Mouse (Mus musculus) CD4-positive, CD25-positive, alpha-beta regulatory T cell, adult 2 months (primary cell): ENCODE measurements around the gene Neu1.
A peak's percentile ranks its signal among the peaks of the same experiment; 100 is the strongest.
"Not testable (repeated sequence)": the region's sequence is repeated elsewhere in the genome, so short reads cannot be mapped to it uniquely, and the experiment has no call there.

Source experiments
- DNase-seq: peaks from one replicate; pipeline ENCODE4 v3.0.0-alpha.2; 2012; ENCODE audit warnings: low read depth, low spot score

The Neu1 gene

DNA sequence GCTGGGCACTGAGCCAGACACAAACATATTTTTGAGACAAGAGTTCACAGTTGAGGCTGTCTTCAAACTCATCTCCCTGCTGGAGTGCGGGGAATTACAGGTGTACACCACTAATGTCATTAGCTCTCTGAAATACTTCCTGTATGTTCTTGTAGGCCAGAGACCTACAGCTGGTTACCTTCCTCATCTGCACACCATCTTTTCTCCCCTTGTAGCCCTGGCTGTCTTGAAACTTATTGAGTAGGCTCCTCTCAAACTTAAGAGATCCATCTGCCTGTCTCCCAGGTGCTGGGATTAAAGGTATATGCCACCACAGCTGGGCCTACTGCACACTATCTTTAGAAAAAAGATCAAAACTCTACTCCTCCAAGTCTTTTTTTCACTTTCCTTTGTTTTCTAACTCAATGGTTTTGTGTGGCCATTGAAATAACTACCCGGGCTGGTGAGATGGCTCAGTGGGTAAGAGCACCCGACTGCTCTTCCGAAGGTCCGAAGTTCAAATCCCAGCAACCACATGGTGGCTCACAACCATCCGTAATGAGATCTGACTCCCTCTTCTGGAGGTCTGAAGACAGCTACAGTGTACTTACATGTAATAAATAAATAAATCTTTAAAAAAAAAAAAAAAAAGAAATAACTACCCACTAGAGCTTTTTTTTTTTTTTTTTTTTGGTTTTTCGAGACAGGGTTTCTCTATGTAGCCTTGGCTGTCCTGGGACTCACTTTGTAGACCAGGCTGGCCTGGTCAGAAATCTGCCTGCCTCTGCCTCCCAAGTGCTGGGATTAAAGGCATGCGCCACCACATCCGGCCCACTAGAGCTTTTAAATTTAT lies 17.9 kb downstream of the Neu1 start:
- not testable (repeated sequence) for DNase-seq

DNA sequence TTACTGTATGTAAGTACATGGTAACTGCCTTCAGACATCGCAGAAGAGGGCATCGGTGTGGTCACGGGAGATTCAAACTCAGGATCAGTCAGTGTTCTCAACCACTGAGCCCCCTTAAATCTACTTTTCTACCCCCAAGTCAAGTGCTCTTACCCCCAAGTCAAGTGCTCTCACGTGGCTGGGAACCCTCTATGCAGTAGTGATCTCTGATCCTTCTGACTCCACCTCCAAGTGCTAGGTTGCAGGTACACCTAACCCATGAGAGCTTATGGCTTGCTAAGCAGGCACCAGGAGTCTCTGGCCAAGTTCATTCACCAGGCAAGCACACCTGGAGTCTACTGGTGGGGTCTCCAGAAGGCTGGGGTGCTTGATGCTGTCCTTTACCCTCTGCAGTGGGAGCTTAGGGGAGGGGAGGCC lies 18.5 kb downstream of the Neu1 start:
- no peak for DNase-seq

DNA sequence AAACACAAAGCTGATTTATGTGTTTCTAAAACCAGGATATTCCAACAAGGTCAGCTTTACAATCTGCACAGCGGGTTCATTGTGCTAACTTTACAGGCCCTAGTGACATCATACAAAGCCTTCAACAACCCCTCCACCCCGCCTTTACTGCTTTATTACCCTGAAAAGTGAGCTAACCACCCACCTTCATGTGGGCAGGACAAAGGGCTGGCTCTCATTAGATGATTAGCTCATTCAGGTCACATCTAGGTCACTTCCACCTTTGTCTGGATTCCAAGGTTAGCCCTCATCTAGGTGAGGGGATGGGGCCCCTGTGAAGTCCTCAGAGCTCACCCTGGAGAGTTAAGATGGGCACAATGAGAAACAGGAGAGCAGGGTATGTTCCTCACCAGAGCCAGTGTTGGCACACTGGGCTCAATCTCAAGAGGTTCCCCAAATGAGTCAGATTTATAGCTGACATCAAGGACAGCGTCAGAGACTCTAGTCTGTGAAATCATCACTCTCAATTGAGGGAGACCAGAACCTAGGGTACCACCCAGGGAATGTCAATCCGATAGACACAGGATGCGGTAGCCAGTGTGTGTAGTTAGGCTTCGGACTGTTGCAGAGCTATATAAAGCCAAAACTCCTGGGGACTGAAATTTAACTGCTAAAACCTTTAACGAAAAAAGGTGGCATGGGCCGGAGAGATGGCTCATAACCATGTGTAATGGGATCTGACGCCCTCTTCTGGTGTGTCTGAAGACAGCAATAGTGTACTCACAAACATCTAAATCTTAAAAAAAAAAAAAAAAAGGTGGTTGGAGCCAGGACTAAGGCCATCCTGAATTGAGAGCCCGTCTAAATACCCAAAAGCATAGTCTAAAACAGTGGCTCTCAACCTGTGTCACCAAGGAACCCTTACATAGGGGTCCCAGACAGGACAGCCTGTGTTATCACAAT lies 19.7 kb downstream of the Neu1 start:
- DNase-seq: no peak

DNA sequence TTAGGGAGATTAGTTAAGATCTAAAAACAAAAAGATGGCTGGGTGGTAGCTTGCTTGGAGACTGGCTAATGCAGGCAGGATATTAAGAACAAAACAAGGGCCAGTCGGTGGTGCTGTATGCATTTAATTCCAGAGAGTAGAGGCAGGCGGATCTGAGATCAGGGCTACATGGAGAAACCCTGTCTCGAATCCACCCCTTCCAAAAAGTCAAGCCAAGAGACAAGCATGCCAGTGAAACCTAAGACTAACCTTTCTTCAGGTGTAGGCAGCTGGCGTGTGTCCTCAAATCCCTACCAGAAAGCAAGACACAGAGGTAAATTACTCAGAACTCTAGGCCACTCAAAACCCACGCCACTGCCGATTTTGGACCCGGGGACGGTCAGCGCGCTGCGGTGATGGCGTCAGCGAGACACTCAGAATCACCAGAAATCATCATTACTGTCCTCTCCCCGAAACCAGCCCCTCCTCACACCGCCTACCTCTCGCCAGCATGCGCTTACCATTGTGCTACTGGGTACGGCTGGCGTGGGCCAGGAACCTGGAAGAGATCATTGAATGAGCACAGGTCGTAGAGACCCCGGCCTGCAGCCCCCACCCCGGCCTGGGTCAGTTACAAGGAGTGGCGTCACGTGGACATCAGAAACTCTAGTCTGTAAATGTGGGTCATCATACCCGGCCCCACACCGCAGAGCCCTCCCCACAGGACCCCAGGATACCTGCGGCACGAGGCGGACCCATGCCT lies 20.8 kb downstream of the Neu1 start:
- no peak for DNase-seq

DNA sequence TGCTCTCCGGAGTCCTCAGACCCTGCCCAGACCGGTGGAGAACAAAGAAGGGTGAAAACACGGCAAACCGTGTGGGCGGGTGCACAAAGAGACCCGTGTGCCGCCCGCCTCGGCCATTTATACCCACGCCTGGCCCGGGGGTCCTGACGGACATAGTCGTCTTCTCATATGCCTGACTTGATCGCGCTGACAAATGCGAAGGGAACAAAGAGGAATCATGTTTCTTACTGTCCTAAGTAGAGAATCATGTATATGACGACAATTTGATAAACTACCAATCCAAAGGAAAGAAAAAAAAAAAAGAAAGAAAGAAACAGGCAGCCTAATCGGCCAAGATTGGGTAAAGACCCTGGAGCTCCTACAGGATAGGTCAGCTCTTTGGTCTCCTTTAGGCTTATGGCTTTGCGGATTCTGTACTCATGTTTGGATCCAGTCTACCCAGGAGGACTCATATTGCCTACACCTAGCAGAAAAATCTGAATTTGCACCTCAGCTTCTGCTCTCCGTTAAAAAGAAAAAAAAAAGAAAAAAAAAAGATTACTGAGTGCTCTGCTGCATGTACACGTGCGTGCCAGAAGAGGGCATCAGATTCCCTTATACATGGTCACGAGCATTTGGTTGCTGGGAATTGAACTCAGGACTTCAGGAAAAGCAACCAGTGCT lies 21.5 kb downstream of the Neu1 start:
- peak; percentile 83 for DNase-seq

DNA sequence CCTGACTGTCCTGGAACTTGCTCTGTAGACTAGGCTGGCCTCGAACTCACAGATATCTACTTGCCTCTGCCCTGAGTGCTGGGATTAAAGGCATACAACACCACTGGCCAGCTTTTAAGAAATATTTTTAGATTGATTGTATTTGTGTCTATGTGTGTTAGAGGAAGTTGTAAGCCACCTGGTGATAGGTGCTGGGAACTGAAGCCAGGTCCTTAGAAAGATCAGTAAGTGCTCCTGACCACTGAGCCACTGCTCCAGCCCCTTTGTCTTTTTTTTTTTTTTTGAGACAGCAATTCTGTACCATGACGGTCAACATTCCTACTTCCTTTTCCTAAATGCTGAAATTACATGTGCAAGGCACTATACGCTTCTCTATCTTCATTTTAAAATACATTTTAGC lies 22.2 kb downstream of the Neu1 start:
- DNase-seq: no peak

DNA sequence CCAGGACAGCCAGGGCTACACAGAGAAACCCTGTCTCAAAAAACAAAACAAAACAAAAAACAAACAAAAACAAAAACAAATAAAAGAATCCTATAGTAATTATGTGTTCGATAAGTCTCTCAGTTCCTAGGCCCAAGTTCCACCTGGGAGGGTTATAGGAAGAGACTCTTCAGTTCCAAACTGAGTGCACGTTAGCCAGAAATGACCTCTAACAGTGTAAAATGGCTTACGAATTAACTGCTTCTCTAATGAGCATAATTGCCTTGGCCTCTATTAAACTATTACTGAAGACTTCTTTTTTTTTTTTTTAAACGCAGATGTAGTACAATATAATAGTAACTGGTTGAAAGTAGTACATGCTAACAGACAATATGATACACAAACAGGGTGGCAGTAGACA lies 22.9 kb downstream of the Neu1 start:
- DNase-seq: no peak

DNA sequence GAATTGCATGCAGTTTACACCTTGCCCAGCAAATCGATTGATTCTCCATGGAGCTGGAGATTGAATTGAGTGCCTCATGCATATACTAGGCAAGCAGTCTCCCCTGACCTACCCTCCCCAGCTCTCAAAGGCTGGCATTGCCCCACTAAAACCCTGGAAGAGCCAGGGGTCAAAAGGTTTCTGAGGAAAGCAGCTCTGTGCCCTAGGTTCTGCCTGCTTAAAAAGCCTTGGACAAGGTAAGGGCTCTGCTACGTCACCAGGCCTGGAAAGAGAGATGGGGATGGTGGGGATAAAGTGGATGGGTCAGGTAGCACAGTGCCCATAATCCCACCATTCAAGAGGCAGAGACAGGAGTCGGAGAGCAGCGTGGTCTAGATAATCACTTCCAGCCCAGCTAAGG lies 23.8 kb downstream of the Neu1 start:
- no peak for DNase-seq

DNA sequence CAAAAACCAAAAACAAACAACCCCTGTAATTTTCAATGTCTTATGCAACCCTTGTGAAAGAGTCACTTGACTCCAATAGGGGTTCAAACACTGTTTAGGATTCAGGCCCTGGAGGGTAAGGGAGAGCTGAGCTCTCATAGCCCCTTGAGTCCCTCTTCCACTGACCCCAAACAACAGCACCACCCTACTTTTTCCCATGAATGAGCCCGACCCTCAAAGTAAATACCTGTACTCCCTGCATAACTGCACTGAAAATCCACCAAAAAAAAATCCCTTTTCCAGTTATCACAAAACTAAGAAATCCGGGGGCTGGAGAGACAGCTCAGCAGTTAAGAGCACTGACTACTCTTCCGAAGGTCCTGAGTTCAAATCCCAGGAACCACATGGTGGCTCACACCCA lies 24.8 kb downstream of the Neu1 start:
- no peak for DNase-seq

DNA sequence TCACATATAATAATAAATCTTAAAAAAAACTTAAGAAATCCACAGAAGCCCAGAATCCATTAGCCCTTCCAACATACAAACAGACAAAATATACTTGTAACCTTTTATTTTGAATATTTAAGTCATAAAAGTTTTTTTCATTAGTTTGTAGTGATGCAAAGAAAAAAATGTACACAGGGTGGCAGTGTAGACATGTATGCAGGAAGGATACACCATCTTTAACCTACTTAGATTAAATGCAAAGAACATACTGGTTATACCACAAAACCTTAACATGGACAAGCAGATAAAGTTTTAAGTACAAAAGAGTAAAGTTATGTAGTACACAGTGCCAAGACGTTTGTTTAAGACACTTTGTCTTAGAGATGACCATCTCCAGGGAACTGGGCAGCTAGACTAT lies 25.3 kb downstream of the Neu1 start:
- DNase-seq: peak; percentile 69

DNA sequence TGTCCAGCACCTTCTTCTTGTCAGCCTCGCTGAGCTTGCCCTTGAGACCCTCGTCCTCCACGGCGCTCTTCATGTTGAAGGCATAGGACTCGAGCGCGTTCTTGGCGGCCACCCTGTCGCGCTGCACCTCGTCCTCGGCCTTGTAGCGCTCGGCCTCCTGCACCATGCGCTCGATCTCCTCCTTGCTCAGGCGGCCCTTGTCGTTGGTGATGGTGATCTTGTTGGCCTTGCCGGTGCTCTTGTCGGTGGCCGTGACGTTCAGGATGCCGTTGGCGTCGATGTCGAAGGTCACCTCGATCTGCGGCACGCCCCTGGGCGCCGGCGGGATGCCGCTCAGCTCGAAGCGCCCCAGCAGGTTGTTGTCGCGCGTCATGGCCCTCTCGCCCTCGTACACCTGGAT lies 26.2 kb downstream of the Neu1 start:
- not testable (repeated sequence) for DNase-seq

DNA sequence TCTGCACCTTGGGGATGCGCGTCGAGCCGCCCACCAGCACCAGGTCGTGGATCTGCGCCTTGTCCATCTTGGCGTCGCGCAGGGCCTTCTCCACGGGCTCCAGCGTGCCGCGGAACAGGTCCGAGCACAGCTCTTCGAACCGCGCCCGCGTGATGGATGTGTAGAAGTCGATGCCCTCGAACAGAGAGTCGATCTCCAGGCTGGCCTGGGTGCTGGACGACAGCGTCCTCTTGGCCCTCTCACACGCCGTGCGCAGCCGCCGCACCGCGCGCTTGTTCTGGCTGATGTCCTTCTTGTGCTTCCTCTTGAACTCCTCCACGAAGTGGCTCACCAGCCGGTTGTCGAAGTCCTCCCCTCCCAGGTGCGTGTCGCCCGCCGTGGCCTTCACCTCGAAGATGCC lies 26.9 kb downstream of the Neu1 start:
- DNase-seq: not testable (repeated sequence)

DNA sequence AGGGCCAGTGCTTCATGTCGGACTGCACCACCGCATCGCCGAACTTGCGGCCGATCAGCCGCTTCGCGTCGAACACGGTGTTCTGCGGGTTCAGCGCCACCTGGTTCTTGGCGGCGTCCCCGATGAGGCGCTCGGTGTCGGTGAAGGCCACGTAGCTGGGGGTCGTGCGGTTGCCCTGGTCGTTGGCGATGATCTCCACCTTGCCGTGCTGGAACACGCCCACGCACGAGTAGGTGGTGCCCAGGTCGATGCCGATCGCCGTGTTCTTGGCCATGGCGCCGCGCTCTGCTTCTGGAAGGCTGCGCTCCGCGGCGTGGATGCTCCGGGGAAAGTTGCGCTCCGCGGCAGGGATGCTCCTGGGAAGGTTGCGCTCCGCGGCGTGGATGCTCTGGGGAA lies 27.7 kb downstream of the Neu1 start:
- not testable (repeated sequence) for DNase-seq

DNA sequence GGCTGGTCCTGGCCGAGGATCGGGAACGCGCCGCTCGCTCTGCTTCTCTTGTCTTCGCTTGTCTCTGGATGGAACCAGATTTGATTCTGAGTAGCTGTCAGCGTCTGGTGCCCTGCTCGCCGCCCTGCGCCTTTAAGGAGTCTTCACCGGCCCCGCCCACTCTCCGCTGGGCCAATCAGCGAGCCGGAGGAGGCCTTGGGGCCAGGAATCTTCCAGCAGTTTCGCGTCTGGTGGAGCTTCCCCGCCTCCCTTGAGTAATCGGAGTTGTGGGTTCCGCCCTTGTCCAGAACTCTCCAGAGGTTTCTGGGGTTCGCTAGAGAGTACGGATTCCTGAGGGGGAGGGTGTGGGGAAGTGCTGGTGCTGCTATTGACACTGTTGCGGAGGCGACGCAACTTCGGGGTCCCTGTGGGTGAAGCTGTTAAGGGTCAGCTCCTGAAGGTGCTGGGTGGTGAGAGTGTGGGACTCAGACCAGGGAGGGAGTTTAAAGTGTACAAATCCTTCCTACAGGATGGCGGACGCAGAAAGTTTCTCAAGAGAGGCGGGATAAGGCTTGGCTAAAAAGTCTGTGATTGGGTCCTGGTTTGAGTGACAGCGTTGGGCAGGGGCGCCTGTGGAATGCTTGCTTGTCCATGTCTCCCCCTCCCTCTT lies 28.2 kb downstream of the Neu1 start, which contains the start of gene Hspa1b:
Gene Hspa1b, minus strand, starts transcription at position 109 of the 649 bp plus-strand sequence.
- DNase-seq: peak; percentile 82

DNA sequence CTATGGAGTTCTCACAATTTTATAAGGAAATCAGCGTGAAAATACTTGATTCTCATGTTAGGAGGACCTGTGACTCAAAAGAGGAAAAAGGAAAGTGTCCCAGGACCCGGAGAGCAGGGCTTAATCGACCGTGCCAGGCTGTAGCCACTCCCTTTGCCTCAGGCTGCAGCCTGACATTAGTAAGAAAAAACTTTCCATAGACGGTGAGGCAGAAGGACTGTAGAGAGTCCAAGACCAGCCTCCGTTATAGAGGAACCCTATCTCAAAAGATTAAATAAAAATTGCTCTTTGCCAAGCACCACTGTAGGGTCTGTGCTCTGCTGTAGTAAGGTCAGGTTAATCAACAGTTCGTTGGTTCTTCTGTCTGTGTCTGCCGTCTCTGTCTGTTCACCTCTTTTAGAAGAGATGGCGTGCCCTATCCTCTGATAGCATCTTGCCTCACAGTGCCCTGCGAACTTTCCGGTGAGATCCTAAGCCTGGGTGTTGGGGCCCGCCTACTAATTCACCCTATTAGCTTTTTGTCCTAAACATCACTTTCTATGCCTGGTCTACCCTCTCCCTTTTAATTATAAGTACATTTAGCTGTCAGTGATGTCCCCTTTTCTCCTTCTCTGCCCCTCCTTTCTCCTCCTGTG lies 28.9 kb downstream of the Neu1 start:
- DNase-seq: peak; percentile 53

DNA sequence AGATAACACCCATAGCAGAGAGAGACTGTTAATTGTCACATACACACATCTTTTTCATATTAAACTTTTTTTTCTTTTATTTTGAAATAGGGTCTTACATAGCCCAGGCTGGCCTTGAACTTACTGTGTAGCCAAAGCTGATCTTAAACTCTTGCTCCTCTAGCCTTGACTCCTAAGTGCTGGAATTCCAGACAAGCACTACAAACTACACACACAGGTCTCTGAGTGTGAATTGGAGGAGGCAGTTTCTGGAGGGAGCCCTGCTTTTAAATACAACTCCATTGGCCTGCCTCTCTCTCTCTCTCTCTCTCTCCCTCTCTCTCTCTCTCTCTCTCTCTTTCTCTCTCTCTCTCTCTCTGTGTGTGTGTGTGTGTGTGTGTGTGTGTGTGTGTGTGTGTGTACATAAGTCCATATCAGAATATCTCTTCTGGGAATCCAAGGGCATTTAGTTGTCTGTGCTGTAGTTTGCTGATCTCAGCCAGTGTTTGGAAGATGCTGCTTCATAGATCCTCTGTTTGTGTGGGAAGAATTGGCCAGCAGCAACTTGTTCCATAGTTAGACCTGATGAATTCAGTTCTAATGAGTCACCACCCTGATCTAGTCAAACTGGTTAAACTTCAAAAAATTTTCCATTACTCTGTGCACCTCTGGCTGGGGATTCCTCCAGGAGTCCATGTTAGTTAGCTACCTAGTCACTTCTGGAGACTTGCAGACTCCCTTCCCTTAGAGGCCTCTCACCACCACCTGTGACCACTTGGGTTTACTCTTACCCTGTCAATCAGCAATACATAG lies 29.8 kb downstream of the Neu1 start:
- DNase-seq: no peak

DNA sequence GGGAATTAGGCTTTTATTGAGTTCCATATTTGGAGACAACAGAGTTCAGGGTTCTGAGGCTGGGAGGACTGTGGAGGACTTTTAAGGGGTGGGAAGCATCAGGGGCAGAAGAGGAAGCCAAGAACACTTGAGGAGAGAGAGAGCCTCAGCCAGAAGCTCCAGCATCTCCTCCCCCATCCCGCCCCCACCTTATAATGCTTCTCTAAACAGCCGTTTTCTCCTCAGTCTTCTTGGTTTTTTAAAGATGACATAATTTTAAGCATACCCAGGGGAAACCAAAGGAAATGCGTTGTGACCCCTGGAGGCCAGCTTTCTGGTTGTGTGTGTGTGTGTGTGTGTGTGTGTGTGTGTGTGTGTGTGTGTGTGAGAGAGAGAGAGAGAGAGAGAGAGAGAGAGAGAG lies 31.1 kb downstream of the Neu1 start:
- no peak for DNase-seq

DNA sequence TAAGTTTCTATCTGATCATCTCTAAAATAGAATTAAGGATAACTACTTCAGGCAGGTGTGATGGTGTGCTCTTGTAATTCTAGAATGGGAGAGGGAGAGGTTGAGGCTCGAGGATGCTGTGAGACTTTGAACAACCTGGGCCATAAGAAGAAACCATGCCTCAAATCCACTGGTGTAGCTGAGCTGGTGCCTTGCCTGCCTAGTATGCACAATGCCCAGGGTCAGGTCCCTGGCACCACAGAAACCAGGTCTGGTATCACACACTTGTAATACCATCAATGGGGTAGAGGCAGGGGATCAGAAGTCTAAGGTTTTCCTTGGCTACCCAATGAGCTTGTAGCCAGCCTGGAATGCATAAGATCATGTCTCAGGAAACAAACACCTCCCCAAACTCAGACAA lies 31.8 kb downstream of the Neu1 start:
- DNase-seq: no peak

DNA sequence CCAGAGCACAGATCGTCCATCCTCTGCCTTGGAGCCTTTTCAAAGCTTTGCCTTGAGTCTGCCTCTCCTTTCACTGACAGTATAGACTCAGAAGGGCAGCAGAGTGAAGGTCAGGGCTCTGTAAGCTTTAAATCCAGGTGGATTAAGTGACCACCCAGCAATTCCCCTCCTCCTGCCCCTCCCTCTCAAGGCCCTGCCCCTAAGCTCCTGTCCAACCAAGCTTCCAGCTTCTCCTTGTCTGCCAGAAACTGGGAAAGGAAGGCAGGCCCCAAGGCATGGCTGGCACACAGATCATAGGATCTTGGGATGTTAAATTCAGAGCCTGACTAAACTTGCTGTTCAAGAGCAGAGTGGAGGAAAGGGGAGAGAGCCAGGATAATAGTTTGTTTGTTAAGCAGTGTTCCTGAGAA lies 33.6 kb downstream of the Neu1 start:
- DNase-seq: no peak

DNA sequence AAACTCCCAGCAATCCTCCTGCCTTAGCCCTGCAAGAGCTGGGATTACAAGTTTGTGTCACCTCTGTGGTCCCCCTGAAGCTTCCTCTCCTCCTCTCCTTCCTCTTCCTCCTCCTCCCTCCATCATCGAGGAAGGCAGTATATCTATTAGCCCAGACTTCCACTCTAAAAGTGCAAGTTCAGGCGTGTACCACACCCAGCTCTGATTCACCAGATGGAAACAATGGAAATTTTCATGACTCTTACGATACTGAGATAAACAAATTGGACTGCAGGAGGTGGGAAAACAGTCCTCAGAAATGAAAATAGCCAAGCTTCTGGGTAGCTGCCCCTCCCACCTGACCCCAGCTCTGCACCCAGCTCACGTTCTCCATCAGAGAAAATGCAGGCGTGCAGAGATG lies 34.6 kb downstream of the Neu1 start:
- no peak for DNase-seq
